Mouse (Mus musculus): Measurements from ENCODE around the gene Rab5c. TPM values are rescaled to one million over a fixed set of nuclear protein-coding genes. Genes with fewer than 3 reads are reported as not detected.

The Rab5c gene
- total and polyA plus RNA-seq, 3 experiments: 249 to 263 TPM; not detected in 1

DNA sequence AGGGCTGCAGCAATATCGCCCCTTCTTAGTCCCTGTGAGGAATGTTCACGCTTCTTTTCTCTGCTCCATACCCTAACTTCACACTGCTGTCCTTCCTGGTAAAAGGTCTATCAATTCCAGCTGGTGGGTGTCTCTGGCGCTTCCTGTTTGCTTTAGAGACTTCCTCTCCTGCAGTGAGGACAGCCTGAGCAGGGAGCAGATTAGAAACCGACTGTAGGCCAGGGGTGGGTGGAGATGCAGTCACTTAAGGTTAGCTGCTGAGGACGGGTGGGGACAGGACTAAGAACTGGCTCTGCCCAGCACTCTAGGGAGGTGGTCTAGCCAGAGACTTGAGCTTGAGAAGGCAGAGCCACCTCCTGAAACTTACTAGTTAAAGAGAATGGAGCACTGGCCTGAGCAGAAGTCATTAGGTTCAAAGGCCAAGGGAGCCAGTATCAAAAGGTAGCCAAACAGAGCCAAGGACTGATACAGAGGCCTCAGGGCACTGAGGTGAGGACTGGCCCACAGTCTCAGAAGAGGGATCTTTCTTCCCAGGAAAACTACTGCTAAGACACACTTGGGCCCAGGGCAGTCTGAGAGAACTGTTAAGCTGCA is 13.0 kb downstream of the Rab5c start (continued):
- TF ChIP-seq SMC3 (IDR thresholded peaks at IDR 0.05; ENCODE audit: low read depth, low read length): no peak
- peak in 1 of 2 experiments; percentile 31; a peak in 1 of 4 replicates for TF ChIP-seq POLR2A (IDR thresholded peaks at IDR 0.05; ENCODE audit: control insufficient read depth in 1 of 2, insufficient read depth in 1 of 2, low read depth in 1 of 2, low read length in 2 of 2, poor library complexity in 1 of 2)
- peak; percentile 53; the same call in 1 of the 2 replicates for TF ChIP-seq TBP (IDR thresholded peaks at IDR 0.05; ENCODE audit: low read depth, low read length)
- peak; percentile 56; the same call in 1 of the 2 replicates for TF ChIP-seq TCF12 (IDR thresholded peaks at IDR 0.05; ENCODE audit: low read depth, low read length)
- TF ChIP-seq BHLHE40 (IDR thresholded peaks at IDR 0.05; ENCODE audit: borderline replicate concordance, low read depth, low read length): peak; percentile 16; the same call in 1 of the 2 replicates
- TF ChIP-seq HCFC1 (IDR thresholded peaks at IDR 0.05; ENCODE audit: low read depth, low read length): peak; percentile 69
- no peak for TF ChIP-seq KAT2A (conservative IDR thresholded peaks at IDR 0.05; ENCODE audit: low read depth, low read length)
- no peak for TF ChIP-seq ZMIZ1 (IDR thresholded peaks at IDR 0.05; ENCODE audit: low read depth, low read length)
- TF ChIP-seq RCOR1 (IDR thresholded peaks at IDR 0.05; ENCODE audit: low read depth, low read length): peak; percentile 62
- TF ChIP-seq MXI1 (IDR thresholded peaks at IDR 0.05; ENCODE audit: low read depth, low read length): peak; percentile 64
- 0 out of 2 replicates have a peak, but pooled peaks have one; percentile 18 for TF ChIP-seq JUND (IDR thresholded peaks at IDR 0.05; ENCODE audit: low read depth, low read length)
- TF ChIP-seq ZC3H11A (IDR thresholded peaks at IDR 0.05; ENCODE audit: low read depth, low read length): no peak
- TF ChIP-seq UBTF (IDR thresholded peaks at IDR 0.05; ENCODE audit: borderline replicate concordance, insufficient read depth, low read depth, low read length): no peak
- TF ChIP-seq E2F4 (IDR thresholded peaks at IDR 0.05; ENCODE audit: borderline replicate concordance, low read depth, low read length): no peak
- no peak for TF ChIP-seq CTCF (IDR thresholded peaks at IDR 0.05 in 2 of 3, conservative IDR thresholded peaks at IDR 0.05 in 1 of 3; ENCODE audit: control insufficient read depth in 1 of 3, insufficient read depth in 1 of 3, low read depth in 2 of 3, low read length in 3 of 3, poor library complexity in 1 of 3, severe bottlenecking in 1 of 3)
- no peak for TF ChIP-seq NELFE (IDR thresholded peaks at IDR 0.05; ENCODE audit: low read depth, low read length)
- no peak; the same call in 1 of the 2 replicates for TF ChIP-seq MAX (IDR thresholded peaks at IDR 0.05; ENCODE audit: low read length)
- no peak for TF ChIP-seq NRF1 (IDR thresholded peaks at IDR 0.05; ENCODE audit: insufficient read depth, low read depth, low read length, poor library complexity, severe bottlenecking)
- no peak for TF ChIP-seq POLR2AphosphoS5 (IDR thresholded peaks at IDR 0.05; ENCODE audit: borderline replicate concordance, low read depth, low read length)
- TF ChIP-seq USF2 (IDR thresholded peaks at IDR 0.05; ENCODE audit: borderline replicate concordance in 1 of 2, insufficient read depth in 1 of 2, low read depth in 1 of 2, low read length in 2 of 2): no peak
- TF ChIP-seq RAD21 (IDR thresholded peaks at IDR 0.05; ENCODE audit: low read depth, low read length): no peak
- TF ChIP-seq MYB (IDR thresholded peaks at IDR 0.05; ENCODE audit: low read depth, low read length): peak; percentile 31; the same call in 1 of the 2 replicates

DNA sequence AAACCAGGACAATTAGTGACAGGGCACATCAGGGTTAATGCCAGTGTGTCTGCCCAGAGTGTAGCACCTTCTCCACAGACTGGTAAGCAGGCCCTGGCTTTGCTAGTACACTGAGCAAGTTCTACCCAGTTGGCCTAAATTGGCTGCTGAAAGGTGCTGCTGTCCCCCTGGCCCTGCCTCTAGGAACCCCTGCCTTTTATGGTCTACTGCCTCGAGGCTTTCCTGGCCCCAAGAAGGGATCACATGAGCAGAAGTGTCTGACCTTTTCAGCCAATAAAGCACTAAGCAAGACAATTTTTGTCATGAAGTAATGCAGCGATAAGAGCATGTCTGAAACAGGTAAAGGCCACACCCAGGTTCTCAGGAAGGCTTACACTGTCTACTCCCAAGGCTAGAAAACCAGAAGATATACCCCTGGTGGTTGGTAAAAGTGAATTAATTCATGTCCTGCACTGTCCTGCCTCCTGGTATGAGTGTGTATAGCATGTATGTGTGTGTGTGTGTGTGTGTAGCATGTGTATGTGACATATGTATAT is 15.5 kb downstream of the Rab5c start:
- H3K27ac ChIP-seq (ENCODE audit: control insufficient read depth, low read depth, low read length): peak overlapping the region; percentile 87
- peaks cover 18 to 62% of the 10 kb centered on the region in 2 experiments for H3K36me3 ChIP-seq (ENCODE audit: control insufficient read depth in 1 of 2, insufficient read depth in 2 of 2, low read length in 2 of 2)
- H3K9me3 ChIP-seq (replicated peaks; ENCODE audit: insufficient read depth, low read length): no peaks in the 10 kb centered on the region
- TF ChIP-seq USF1 (IDR thresholded peaks at IDR 0.05; ENCODE audit: low read depth, low read length) (0 out of 2 replicates have a peak, but pooled peaks have one; percentile 23), UBTF (IDR thresholded peaks at IDR 0.05; ENCODE audit: borderline replicate concordance, insufficient read depth, low read depth, low read length) (no peak), JUND (IDR thresholded peaks at IDR 0.05; ENCODE audit: low read depth, low read length) (no peak), E2F4 (IDR thresholded peaks at IDR 0.05; ENCODE audit: borderline replicate concordance, low read depth, low read length) (no peak)
- H3K79me2 ChIP-seq (ENCODE audit: control insufficient read depth, insufficient read depth, low read length, poor library complexity): peaks cover 57% of the 10 kb centered on the region
- peaks cover 42 to 55% of the 10 kb centered on the region in 2 experiments for H3K4me1 ChIP-seq (ENCODE audit: control insufficient read depth in 1 of 2, insufficient read depth in 2 of 2, low read length in 2 of 2)
- peak overlapping the region; percentile 32 for H3K9ac ChIP-seq (ENCODE audit: control insufficient read depth, low read depth, low read length, poor library complexity, severe bottlenecking)
- no peaks in the 10 kb centered on the region for H3K27me3 ChIP-seq (ENCODE audit: control insufficient read depth in 1 of 2, insufficient read depth in 2 of 2, low read length in 2 of 2)
- no peak for DNase-seq (ENCODE audit: low read depth, low spot score)
- no peak overlapping the region for H3K4me3 ChIP-seq (ENCODE audit: control insufficient read depth in 1 of 2, insufficient read depth in 1 of 2, low read depth in 2 of 2, low read length in 2 of 2)
